Mouse (Mus musculus) hindlimb bud, embryonic 11.5 days (tissue): ENCODE results near the gene Tmem237.
A peak's percentile ranks its signal among the peaks of the same experiment; 100 is the strongest.

ENCODE experiments used
- DNase-seq: peaks from one replicate; pipeline ENCODE4 v3.0.0-alpha.2; 2012; ENCODE audit warnings: low read depth, low spot score; ENCODE audit errors: extremely low spot score

The Tmem237 gene

GRCm38 (mm10) chr1:59119720-59120457, at the start of gene Tmem237:
TSS of gene Tmem237 (minus strand) at chr1:59120408.
- peak; percentile 26 for DNase-seq

GRCm38 (mm10) chr1:59169586-59169985, 49.4 kb upstream of the Tmem237 start:
- DNase-seq: no peak

- no peak for DNase-seq
Observed at GRCm38 (mm10) chr1:59168556-59168955, 48.3 kb upstream of the Tmem237 start.

GRCm38 (mm10) chr1:59167654-59168425, 47.6 kb upstream of the Tmem237 start:
- no peak for DNase-seq

GRCm38 (mm10) chr1:59166232-59166905, 46.2 kb upstream of the Tmem237 start:
- DNase-seq: no peak

GRCm38 (mm10) chr1:59163918-59164317, 43.7 kb upstream of the Tmem237 start:
- no peak for DNase-seq

- DNase-seq: no peak
Observed at GRCm38 (mm10) chr1:59163030-59163461, 42.8 kb upstream of the Tmem237 start, which contains the start of gene Mpp4. TSS of gene Mpp4 (minus strand) at chr1:59163389.

- no peak for DNase-seq
Observed at GRCm38 (mm10) chr1:59162309-59163024, 42.3 kb upstream of the Tmem237 start.

- DNase-seq: no peak
Observed at GRCm38 (mm10) chr1:59161396-59161795, 41.2 kb upstream of the Tmem237 start.

GRCm38 (mm10) chr1:59160871-59161270, 40.7 kb upstream of the Tmem237 start:
- DNase-seq: no peak

GRCm38 (mm10) chr1:59159136-59159535, 38.9 kb upstream of the Tmem237 start:
- DNase-seq: no peak

GRCm38 (mm10) chr1:59158498-59158897, 38.3 kb upstream of the Tmem237 start:
- DNase-seq: no peak

- DNase-seq: no peak
Observed at GRCm38 (mm10) chr1:59157846-59158245, 37.6 kb upstream of the Tmem237 start.

- DNase-seq: no peak
Observed at GRCm38 (mm10) chr1:59152346-59152745, 32.1 kb upstream of the Tmem237 start.

- no peak for DNase-seq
Observed at GRCm38 (mm10) chr1:59150542-59150941, 30.3 kb upstream of the Tmem237 start.

GRCm38 (mm10) chr1:59144543-59144942, 24.3 kb upstream of the Tmem237 start:
- no peak for DNase-seq

- DNase-seq: peak; percentile 20
Observed at GRCm38 (mm10) chr1:59142809-59143208, 22.6 kb upstream of the Tmem237 start.

GRCm38 (mm10) chr1:59134419-59134818, 14.2 kb upstream of the Tmem237 start:
- no peak for DNase-seq

- no peak for DNase-seq
Observed at GRCm38 (mm10) chr1:59128879-59129278, 8.7 kb upstream of the Tmem237 start.

- no peak for DNase-seq
Observed at GRCm38 (mm10) chr1:59125558-59125957, 5.3 kb upstream of the Tmem237 start.

- DNase-seq: no peak
Observed at GRCm38 (mm10) chr1:59110524-59110923, 9.7 kb downstream of the Tmem237 start.
